Mouse (Mus musculus): ENCODE data around the gene Stx16.

The Stx16 gene

DNA sequence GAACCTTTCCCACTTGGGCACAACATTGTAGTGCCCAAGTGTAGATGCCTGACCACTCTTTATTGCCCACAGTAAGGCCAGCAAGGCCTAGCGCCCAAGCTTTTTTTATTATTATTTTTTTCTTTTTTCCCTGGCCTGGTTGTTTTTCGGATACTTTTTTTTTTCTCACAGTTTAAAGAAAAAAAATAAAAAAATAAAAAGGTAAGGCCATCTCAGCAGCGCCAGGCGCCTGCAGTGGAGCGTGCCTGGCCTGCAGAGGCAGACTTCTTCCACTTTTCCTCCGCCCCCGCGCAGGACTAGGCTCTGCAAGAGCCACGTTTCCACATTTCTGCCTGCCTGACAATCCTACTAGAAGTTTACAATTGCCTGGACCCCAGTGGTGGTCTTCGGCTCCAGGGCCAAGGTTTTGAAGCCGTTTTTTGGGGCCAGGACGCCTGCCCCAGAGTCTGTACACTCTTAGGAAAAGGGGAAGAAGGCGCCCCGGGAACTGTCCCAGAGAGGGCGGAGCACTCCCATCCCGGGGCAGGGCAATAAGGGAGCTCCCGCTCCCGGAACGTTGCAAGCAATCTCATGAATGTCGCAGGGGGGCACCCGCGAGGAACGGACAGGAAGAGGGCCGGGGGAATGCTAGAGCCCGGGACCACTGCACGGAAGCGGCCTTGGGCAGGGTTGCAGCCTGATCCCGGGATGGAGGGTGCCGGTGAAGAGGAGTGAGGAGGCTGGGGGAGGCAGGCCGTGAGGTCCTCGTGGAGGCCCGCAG, at the start of gene Stx16:
TSS of gene Stx16 (plus strand) at position 636 of the 760 bp plus-strand sequence.
- DNase-seq (ENCODE audit: extremely low read depth, low read depth): peak; percentile 78

DNA sequence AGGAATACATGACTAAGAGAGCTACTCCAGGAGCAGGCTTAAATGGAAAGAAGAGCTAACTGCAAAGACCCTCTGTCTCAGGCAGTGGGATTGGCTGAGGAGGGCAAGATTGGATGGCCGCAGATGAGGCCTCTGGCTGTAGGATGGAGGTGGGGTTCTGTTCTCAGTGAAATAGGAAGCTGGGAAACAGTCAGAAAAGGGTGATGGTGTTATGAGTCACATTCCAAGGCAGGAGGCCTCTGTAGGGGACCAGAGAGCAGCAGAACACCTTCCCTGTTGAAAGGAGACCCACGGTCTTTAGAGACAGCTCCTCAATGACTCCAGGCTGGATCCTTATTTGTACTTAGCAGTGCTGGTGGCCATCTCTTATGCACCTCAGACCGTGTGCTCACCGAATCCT, 49.7 kb upstream of the Stx16 start:
- no peak for DNase-seq (ENCODE audit: extremely low read depth, low read depth)

DNA sequence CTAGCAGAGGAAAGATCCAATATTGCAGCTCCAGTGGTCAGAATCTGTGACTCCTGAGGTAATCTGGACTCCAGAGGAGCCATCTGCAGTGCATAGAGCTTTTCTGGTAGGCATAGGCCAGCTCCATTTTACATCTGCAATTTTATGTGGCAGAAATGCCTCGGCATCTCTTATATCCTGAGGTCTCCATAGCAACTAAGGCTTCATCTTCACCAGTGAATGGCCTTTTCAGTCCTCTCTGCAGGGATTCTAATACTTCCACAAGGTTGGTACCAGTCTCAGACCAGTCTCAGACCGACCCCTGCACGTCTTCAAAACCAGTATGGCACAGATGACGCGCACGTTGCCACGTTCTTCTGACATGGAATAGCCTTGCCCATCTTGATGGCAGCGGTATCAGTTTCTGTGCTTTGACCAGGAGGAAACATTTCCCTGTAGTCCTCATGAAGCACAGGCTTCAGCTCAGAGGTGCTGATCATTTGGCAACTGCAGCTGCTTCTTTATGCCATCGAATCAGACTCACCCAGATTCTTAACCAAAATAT, 42.8 kb upstream of the Stx16 start:
- no peak for DNase-seq (ENCODE audit: extremely low read depth, low read depth)

DNA sequence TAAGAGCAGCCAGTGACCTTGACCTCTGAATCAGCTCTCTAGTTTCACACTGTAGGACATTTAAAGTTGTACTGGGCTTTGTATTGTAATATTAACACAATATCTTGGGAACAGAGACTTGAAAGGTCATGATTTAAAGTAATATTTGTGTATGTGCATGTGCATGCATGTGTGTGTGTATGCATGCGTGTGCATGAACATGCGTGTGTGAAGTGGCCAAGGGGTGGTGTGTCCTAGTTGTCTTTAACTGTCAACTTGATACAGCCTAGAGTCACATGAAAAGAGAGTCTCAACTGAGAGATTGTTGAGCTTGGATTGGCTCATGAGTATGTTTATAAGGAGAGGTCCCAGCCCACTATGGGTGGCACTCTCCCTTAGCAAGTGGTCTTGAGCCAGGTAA, 28.5 kb upstream of the Stx16 start:
- no peak for DNase-seq (ENCODE audit: extremely low read depth, low read depth)

DNA sequence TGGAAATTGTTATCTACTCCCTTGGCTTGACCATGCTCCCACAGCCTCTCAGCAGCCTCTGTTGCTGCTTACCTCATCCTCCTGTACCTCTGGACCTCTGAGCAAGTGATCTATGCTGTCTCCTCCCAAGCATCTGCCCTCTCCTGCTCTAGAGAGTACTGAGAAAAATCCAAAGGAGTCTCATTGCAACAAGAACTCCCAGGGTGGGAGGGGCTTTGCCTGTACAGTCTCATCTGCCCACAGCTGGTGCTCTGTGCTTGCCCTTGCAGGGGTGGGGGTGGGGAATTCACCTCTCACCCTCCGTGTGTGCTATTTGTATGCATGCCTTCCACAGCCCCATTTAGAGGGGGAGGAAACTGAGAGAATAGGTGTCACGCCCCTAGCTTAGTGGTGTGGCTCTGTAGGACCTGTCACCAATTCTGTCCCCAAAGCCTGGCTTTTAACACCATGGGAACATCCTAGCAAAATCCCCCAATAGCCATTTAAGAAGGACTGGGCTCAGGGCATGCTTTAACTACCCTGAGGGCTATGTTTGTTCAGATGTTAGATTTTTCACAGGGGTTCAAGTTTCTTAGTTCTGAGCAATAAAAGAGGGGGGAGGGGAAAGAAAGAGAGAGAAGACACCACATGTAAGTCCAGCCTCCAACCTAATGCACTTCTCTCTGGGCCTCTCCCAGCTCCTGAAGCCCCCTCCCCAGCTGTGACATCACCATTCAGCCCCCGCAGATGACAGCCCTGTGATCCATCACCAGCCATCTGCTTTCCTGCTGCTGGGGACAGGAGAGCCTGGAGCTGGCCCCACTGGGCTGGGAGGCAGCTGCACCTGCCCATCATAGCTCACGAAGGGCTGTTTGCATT, 26.4 kb upstream of the Stx16 start:
- DNase-seq (ENCODE audit: extremely low read depth, low read depth): no peak

DNA sequence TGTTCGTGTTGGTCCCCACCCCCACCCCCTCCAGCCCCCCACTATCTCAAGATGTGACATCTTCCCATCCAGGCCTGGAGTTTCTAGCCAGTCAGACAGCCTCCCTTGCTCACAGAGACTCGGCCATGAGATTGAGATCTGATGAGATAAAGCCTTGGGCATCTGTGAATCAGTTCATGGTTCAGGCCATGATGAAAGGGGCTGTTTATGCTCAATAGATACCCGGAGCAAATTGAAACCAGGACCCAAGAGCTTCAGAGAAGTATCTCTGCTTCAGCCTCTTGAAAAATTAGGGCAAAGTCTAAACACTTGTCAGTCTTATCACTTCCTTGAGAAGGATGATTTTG, 25.8 kb upstream of the Stx16 start:
- DNase-seq (ENCODE audit: extremely low read depth, low read depth): no peak

DNA sequence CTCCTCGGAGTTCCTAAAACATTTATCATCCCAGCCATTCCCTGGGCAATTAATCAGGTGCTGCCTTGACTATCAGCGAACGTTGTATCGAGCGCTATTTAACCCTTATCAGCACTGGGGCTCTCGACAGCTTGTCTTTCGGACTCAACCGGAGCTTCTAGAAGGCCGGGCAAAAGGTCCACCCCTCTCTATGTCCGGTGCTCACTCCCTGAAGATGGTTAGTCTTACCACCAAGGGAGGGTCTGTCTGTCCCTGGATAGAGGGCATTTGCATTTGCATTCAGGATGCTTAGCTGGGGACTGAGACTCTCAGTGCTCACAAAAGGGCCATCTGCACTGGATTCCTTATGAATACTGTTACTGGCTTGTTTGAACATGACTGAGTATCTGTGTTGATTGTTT, 25.0 kb upstream of the Stx16 start:
- DNase-seq (ENCODE audit: extremely low read depth, low read depth): no peak

DNA sequence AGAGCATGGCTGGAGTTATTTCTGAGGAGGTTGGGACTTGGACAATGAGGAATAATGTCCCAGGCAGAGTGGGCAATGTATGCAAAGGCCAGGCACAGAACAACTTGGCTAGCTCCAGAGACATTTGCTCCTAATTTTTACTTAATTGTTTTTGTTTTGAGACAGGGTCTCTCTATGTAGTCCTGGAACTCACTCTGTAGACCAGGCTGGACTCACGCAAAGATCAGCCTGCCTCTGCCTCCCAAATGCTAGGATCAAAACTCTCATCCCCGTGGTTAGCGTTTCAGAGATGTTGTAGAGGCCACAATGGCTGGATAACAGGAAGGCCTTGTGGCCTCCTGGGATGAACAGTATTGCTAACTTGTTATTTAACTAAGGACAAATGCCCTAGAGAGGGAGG, 21.6 kb upstream of the Stx16 start:
- no peak for DNase-seq (ENCODE audit: extremely low read depth, low read depth)

DNA sequence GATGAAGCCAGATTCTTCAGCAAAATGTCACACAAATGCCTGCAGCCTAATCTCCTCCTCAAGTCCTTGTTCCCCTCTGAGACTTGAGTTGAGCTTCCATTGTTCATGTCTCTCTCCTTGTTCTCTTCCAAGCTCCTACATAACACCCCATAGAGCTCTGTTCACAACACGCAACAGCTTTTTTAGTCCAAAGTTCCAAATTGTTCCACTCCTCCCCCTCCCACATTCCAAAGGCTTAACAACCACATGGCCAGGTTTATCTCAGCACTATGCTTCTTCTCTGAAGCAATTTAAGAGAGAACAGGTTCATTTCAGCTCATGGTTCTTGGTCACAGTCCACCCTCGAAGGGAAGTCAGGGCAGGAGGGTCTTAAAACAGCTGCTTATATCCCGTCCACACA, 18.4 kb upstream of the Stx16 start:
- no peak for DNase-seq (ENCODE audit: extremely low read depth, low read depth)

DNA sequence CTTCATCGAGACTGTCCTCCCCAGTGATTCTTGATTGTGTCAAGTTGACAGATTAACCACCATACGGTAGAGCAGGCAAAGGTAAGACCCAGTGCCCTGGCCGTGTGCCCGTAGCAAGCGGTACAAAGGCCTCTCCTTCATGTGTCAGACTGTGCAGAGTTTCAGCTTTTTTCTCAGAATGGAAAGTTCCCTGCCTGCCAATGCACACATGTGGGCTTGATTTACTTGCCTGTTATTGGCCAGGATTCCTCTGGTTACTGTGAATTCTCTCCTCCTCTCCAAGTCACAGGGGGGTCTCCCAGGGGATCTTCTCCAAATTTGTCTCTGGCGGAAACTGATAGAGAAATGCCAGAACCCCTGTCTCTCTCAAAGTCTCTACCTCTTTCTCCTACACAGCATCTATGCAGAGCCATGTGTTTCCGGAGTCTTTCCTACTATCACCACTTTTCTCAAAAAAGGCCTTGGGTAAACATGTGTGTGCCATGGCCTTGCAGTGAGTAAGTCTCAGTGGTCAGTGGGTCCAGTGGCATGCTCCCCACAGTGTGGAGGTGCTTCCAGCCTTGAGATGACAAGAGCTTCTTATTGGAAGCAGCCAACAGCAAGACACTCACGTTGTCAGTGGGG, 17.7 kb upstream of the Stx16 start:
- DNase-seq (ENCODE audit: extremely low read depth, low read depth): no peak

DNA sequence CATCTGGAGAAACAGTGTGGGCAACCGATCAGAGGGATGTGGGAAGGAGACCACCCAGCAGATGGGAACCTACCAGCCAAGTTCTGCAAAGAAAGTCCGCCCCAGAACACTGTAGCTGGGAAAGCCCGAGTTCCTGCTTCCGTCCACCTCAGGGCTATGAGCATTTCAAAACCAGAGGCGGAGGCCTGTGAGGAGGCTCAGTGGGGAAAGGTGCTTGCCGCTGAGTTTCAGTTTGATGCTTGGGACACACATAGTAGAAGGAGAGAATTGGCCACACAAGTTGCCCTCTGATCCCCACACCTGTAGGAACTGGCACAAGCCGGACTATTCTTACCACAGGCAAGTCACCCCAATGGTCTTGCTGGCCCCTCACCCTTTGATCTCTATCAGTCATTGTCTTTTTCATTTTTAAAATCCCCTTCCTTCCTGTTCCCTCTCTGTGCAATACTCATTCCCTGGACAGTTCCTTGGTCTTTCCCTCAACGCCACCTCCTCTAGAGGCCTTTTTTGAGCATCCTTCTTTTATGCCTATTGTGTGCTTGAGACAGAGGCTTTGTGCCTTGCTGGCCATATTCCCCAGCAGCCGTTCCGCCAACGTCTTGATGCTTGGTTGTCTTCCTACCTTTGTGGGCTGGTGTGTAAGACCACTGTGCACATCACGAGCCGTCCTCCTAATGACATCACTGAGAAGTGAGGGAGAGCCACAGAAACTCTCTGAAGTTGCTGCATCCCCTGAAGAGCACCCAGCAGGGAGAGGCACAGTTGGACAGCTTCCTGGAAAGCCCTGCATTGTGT, 16.3 kb upstream of the Stx16 start:
- DNase-seq (ENCODE audit: extremely low read depth, low read depth): no peak

DNA sequence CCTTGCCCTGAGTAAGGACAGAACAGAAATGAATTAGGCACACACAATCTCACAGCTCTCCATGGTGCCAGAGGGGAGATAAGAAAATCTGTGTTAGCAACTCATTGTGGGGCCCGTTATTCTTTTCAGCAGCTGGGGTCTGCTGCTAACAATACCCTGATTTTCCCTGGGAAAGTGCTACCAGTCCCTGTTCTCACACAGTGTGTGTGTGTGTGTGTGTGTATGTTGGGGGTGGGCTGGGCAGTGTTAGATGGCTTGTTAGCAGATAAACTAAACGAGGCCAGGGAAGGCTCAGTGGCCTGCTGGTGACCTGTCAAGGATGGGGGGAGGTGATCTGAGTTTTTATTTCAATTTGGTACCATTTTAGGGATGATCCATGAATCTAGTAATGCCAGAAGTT, 14.9 kb upstream of the Stx16 start:
- no peak for DNase-seq (ENCODE audit: extremely low read depth, low read depth)

DNA sequence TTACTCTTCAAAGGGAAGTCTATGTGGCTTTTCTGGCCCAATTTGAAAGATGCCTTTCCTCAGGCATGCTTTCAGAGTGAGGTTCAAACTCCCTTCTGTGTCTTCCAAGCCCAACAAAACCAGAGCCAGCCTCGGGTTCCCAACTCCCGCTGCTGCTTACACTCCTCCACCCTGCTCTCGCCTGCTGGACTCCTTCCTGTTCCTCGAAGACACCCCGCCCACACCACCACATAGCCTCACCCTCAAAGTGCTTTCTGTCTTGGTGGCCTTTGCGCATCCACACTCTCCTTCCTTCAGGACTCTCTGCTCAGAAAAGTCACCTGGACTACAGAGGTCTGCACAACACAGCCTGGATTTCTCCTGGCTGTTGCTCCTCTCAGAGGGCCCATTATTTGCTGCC, 13.0 kb upstream of the Stx16 start:
- no peak for DNase-seq (ENCODE audit: extremely low read depth, low read depth)

DNA sequence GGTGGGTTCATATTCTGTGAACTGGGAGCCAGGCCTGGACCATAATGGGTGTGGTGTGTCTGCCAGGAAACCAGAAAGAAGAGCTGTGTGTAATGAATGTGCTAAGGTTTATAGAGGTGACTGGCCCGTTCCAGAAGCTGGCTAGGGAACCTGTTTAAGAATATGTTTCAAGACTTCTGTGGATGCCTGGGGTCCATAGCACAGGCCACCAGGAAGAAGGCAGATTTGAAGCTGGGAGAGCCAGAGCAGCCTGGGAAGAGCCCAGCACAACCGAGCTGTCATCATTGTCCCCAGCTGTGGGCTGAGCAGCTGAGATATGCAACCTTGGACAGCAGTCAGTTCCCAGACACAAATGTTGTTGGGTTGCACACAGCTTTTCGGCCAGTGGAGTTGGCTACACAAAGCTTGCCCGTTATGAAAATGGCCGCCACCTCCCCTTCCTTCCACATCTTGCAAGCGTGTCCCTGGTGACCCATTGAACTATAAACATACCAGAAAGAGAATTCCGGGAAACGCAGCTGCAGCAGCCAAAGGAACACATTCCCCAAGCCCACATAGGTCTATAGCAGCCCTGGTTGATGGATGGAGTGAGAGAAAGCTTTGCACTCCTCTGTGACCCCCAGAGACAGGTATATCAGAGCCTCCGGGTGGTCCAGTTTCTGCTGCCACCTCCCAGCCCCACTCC, 12.4 kb upstream of the Stx16 start:
- no peak for DNase-seq (ENCODE audit: extremely low read depth, low read depth)

DNA sequence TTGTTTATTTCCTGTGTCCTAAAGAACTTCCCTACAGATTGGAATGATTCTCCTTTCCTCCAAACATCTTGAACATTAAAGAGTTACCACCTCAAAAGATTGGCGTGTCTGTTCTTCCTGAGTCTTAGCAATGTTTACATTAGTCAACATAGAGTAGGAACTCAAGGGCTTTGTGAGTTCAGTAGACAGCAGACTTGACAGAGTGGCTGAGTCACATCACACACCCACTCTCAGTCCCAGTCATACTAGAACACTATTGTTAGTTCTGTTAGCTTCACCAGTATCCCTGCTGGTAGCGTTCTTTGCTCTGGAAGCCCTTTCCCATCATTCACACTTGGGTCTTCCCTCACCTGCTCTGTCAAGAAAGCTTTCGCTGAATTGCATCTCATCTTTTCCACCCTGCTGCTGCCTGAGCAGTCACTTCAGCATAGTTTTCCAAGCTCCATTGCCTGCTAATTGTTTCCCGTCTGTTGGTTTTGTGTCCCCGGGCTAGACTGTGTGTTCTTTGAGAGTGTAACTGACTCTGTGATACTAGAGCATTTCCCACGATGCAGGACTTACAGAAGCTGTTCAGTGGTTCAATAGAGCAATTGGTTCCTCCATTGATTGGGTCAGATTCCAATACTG, 8.2 kb upstream of the Stx16 start:
- no peak for DNase-seq (ENCODE audit: extremely low read depth, low read depth)

DNA sequence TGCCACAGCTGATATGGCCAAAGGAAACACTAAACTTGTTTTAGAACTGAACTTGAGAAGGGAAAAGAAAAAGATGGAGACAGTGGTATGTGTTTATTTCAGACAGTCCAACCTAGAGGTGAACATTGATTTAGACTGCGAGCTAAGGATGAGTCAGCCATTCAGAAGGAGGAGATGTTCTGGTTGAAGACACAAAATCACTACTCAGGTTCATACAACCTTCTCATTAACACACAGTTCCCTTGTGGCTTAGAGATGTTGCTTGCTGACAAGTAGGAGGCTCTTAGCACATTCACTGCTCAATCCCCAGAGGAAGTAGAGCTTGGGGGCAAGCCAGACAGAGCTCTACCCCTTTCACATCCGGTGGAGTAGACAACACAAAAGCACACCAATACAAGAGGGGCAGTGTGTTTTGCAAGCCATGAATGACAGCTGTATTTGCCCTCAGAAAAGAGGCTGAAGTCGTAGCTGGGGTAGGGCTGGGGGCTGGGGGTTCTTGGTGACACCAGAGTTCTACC, 6.5 kb upstream of the Stx16 start:
- no peak for DNase-seq (ENCODE audit: extremely low read depth, low read depth)

DNA sequence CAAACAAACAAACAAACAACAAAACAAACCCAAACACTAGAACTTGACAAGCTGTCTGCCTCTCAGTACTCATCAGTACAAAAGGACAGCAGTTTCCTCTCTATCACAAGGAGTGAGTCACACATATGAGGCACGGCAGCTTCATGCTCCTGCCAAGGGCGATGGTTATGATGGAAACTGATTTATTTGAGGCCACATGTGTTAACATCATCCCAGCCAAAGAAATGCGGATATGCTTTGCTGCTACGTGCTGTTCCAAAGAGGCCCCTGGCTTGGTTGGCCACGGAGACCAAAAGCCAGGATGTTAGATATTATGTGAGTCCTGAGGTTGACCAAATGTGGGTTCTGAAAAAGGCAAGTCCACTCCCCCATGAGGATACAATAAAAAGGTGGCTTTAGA, 4.7 kb upstream of the Stx16 start:
- DNase-seq (ENCODE audit: extremely low read depth, low read depth): no peak

DNA sequence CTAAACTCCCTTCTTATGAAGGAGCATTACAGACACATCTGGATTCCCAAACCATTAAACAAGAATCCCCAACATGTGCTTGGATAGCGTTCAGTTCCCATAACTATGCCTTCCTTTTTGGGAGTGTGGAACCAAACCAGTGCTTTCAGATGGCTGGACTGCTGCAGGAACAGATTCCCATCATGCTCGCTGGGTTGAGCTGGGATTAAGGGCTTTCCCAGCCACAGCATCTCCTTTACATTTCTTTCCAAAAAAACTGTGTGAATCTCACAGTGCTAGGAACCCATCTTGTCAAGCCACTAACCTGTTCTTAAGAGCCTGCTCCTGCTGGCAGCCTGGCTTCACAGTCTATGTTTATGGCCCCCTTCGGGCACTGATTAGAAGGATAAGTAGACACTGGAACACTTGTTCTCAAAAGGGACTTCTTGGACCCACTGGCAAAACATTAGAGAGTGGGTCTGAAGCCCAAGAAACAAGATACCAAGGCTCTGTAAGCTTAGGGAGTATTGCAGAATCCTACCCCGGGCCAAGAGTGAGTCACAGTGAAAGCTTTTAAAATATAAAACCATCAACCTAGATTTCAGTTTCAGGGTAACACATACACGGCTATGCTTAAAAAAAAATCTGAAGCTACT, 2.8 kb upstream of the Stx16 start:
- no peak for DNase-seq (ENCODE audit: extremely low read depth, low read depth)

DNA sequence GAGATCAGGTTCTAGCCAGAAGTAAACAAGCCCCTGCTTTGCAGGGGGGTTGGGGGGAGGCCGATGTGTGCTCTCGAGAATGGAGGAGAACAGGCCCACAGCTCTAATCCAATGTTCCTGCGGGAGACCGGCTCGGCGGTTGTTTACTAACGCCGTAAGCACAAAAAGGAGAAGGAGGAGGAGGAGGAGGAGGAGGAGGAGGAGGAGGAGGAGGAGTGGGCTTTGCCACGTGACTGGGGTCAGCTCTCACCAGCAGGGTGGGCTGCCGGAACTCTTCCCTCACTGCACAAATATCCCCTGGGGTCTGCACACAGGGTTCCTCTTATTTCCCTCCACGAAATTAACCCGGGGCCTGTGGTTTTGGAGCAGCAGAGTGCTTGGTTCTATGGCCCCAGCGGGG, 1.5 kb upstream of the Stx16 start:
- DNase-seq (ENCODE audit: extremely low read depth, low read depth): no peak
